Mouse (Mus musculus) cerebellum, postnatal 4 days (tissue): ENCODE measurements around the gene Pkn2.
A peak's percentile ranks its signal among the peaks of the same experiment; 100 is the strongest.

Experiments
- DNase-seq, 2 experiments: peaks; one replicate each; pipeline ENCODE4 v3.0.0; 2022; ENCODE audit warnings: low spot score in 2 of 2, mixed read lengths in 1 of 2

The Pkn2 gene

DNA sequence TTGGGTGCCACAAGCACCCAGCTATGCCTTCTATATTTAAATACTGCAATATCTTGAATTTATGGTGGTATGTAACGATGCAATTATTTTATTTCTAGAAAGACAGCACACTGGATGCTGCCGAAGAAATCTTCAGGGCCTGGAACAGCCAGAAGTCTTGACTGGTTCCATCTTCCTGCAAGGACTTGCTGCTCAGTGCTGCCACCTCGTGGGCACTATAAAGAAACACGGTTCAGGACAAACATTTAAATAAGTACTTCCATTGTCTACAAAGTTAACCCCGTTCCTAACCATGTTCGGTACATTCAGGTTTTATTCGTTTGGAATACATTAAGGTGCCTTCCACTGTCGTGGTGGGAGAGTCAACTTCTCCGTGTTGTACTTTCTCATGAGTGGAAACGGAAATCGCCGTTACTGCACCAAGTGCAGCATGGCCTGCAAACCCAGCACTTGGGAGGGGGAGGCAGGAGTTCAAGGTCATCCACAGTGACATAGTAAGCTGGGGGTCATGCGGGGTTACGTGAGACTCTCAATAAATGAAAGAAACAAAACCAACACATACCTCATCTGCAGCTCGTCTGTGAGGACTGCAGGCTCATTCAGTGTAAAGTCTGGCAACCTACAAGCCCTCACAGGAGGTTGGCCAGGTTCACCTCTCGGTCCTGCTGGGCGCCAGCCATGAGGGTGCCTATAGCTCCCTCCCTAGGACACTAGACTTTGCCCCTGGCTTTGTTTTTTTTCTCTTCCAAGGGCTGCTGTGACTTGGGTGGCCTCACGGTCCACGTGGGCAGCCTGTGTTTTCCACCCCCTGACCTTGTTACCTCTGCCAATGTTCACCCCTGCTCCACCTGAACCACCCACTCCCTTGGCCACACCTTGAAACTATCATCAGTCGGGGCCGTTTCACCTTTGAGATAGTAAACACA lies 137.6 kb downstream of the Pkn2 start:
- DNase-seq: peak in 1 of 2 experiments; percentile 10
